Mouse (Mus musculus) megakaryocyte, adult 5-6 weeks (primary cell): Measurements from ENCODE around the gene Otor. TPM values are rescaled to one million over a fixed set of nuclear protein-coding genes. Genes with fewer than 3 reads are reported as not detected.

Experiments
- ATAC-seq: 2 replicates; pipeline ENCODE4 v1.8.0; 2016; ENCODE audit warnings: mild to moderate bottlenecking, inconsistent platforms; ENCODE audit not compliant: poor library complexity, severe bottlenecking
- total RNA-seq, 2 experiments: library from RNA; stranded (forward) in 1 of 2; stranded (reverse) in 1 of 2; fragments of 153-499, 151-499 nt in 1 of 2; fragments of 221-1000, 200-1000 nt in 1 of 2; gene quantifications; 2 replicates each; pipeline versions ENCODE4 v1.2.3 to v1.2.4; 2015 to 2017

Otor gene
- total RNA-seq, 2 experiments from 2014 or later, result not detected

- no peak for ATAC-seq
Measured at GRCm38 (mm10) chr2:143118221-143118620, 39.9 kb downstream of the Otor start.

DNA sequence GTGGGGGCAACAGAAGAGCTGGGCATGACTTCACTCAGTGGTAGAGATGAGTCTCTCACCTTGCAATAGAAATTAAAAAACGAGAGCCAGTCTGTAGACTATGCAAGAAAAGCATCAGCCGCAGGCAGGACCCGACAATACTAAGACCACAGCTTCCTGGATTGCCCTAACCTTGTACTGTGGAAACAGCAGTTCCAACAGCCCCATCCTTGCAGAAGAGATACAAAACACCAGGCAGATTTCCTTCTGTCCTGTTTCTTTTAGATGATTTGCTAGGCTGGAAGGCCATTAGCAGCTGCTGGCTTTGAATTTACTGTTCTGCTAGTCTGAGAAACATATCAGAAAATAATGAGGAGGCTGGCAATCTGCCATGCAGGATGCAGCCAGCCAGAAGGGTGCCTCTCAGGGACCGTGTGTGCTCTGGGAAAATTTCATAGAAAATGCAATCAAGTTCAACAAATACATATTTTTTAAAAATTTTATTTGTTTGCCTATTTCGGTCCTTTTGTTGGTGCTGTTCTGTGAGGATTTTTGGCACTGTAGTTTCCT is 52.9 kb downstream of the Otor start:
- no peak for ATAC-seq

Other genes with a start within 250 kb of the Otor start
- gene Kif16b, start 176.9 kb upstream of the Otor start, total RNA-seq (2015), result 12.9 and 15.1 TPM in 2 replicates
- gene Kif16b, start 176.9 kb upstream of the Otor start, total RNA-seq (2017), result 16.4 and 19.0 TPM in 2 replicates
- 114 and 133 TPM in 2 replicates for gene Snrpb2, start 15.4 kb upstream of the Otor start, total RNA-seq (2015)
- 116 and 145 TPM in 2 replicates for gene Snrpb2, start 15.4 kb upstream of the Otor start, total RNA-seq (2017)